Mouse (Mus musculus): ENCODE results near the gene Rps6kb2.

DNA sequence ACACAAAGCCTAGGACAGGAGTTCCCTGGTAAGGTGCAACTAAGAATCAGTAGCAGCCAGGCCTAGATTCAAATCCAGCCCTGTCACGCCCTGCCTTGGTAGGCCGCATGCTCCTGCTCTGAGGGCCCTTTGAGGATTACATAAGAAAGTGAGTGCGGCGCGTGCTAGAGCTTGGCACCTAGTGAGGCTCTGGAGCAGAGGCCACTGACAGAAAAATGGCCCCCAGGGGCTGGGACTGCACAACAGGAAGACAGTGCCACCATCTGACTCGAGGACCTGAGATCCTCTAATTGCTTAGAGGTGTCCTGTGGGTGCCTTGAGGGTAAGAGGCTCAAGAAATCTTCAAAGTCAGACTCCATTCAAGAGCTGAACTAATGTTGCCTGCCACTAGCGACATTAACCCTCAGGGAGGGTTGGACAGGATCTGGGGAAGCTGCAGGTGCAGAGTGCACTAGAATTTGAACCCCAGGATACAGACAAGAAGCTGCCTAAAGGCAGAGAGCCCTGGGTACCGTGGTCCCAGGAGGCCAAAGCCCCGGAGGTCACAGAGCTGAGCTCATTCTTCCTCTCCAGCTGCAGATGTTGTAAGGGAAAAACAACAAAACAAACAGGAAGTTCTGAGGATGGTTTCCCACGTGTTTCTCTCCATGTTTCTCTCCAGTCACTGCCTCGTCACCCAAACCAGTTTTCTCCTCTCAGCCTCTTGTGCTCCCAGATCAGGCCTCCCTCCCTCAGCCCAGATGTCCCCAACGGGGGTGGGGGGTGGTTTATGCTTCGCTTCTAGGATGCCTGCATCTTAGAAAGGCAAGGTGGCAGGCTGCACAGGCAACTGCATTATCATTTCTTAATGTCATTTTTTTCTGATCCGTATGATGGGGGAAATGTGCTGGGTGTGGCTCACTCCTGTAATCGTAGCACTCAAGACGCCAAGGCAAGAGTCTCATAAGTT, 18.3 kb downstream of the Rps6kb2 start:
- TF ChIP-seq CTCF (IDR thresholded peaks at IDR 0.05; ENCODE audit: low read depth) (no peak), EP300 (IDR thresholded peaks at IDR 0.05; ENCODE audit: low read depth) (no peak)

Measured in liver, postnatal 0 days (tissue).